ENCODE assay signal across 20 mouse cellular contexts in the genomic region with DNA sequence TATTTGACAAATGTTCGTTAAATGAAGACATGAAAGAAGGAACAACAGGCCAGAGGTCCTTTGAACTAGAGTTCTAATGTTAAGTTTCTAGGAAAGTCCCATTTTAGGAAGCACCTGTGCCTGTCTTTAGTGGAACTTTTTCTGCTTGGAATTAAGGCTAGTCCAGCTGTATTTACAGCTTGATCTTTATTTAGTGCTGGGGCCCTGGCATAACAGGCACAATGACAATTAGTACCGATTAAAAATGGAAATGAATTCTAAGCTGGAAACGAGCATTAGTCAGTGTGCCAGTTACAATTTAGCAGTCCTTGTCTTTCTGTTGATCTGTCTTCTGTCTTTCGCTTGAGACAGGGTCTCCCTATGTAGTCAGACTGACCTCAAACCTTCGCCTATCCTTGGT.
"Had no signal": no experiment of that assay in that cellular context is flagged by ENCODE, and none has a peak within 500 bp of the region (broad histone marks: within the 10 kb centered on the region; RNA-seq: fewer than 3 reads in every experiment).

No protein-coding gene starts in this region.

- ATAC-seq: hindbrain, postnatal 0 days; intestine, embryonic 16.5 days; liver, embryonic 12.5 days had no signal

- H3K27me3 ChIP-seq: heart, embryonic 13.5 days; hindbrain, embryonic 13.5 days; hindbrain, embryonic 15.5 days; kidney, embryonic 15.5 days; limb, embryonic 13.5 days; limb, embryonic 15.5 days; liver, embryonic 12.5 days had no signal

- H3K4me1 ChIP-seq: hindbrain, embryonic 15.5 days; limb, embryonic 15.5 days; liver, embryonic 12.5 days had no signal

- H3K27ac ChIP-seq: heart, embryonic 13.5 days; heart, embryonic 15.5 days; hindbrain, embryonic 13.5 days; hindbrain, embryonic 15.5 days; hindbrain, postnatal 0 days; kidney, embryonic 15.5 days; kidney, postnatal 0 days; limb, embryonic 13.5 days; limb, embryonic 15.5 days; liver, embryonic 12.5 days; liver, embryonic 14.5 days had no signal

- H3K4me3 ChIP-seq: heart, embryonic 13.5 days; heart, embryonic 15.5 days; hindbrain, embryonic 13.5 days; hindbrain, embryonic 15.5 days; kidney, embryonic 15.5 days; limb, embryonic 13.5 days; limb, embryonic 15.5 days; liver, embryonic 12.5 days had no signal

- H3K36me3 ChIP-seq: heart, embryonic 15.5 days; hindbrain, embryonic 13.5 days; hindbrain, embryonic 15.5 days; kidney, embryonic 15.5 days; limb, embryonic 13.5 days; limb, embryonic 15.5 days had no signal

- H3K4me2 ChIP-seq: heart, embryonic 11.5 days; heart, embryonic 13.5 days; heart, embryonic 15.5 days; hindbrain, embryonic 13.5 days; hindbrain, embryonic 15.5 days; kidney, embryonic 15.5 days; limb, embryonic 13.5 days; limb, embryonic 15.5 days; liver, embryonic 12.5 days had no signal

- H3K9ac ChIP-seq: heart, embryonic 13.5 days; heart, embryonic 15.5 days; hindbrain, embryonic 13.5 days; hindbrain, embryonic 15.5 days; kidney, embryonic 15.5 days; limb, embryonic 13.5 days; limb, embryonic 15.5 days; liver, embryonic 12.5 days; liver, embryonic 14.5 days had no signal

- DNase-seq: gastrocnemius, postnatal 14 days; gastrocnemius, postnatal 36 days; heart, postnatal 14 days; kidney, adult 9 months; layer of hippocampus, adult 9-11 months; layer of hippocampus, postnatal 36 days; left cerebral cortex, postnatal 4 days had no signal

- H3K9me3 ChIP-seq: heart, embryonic 13.5 days; heart, embryonic 15.5 days; hindbrain, embryonic 13.5 days; hindbrain, embryonic 15.5 days; kidney, embryonic 15.5 days; limb, embryonic 13.5 days; limb, embryonic 15.5 days; liver, embryonic 12.5 days had no signal
